Mouse (Mus musculus): ENCODE data around the gene Cracr2b. TPM values are rescaled to one million over a fixed set of nuclear protein-coding genes. Genes with fewer than 3 reads are reported as not detected.

Gene Cracr2b
- 12.7 and 15.8 TPM in 2 replicates for polyA plus RNA-seq (2015; fragmentation: Nextera tagmentation; extraction: Ambion mirVana)

DNA sequence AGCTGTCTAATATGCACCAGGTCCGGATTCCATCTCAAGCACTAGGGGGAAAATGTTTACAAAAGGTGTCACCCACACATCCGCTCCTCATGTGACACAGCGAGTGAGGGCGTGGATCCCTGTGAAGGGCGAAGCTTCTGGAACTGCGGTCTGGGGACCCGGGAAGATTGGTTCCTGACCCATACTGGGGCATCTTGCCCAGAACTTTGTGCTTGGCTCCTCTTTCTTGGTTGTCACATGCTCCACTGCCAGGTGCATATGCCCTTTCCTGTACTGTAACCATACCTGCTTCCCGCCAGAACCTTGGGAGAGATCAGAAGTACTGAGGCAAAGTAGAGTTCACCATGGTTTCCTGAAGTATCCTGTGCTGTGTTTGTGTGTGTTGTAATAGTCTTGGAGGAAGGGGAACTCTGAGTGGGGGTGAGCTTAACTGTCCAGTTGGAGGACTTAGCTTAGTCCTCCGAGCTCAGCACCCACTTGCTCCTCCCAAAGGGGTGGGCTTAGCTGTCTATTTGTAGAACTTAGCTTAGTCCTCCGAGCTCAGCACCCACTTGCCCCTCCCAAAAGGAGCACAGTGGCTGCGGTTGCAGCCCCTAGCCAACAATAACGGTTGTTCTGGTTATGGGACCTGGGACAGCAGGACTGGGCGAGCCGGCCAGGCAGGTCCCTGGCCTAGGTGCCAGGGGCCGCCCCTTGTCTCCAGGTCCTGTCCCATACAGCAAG is at the start of gene Cracr2b:
TSS of gene Cracr2b (plus strand) at position 704 of the 723 bp plus-strand sequence.

DNA sequence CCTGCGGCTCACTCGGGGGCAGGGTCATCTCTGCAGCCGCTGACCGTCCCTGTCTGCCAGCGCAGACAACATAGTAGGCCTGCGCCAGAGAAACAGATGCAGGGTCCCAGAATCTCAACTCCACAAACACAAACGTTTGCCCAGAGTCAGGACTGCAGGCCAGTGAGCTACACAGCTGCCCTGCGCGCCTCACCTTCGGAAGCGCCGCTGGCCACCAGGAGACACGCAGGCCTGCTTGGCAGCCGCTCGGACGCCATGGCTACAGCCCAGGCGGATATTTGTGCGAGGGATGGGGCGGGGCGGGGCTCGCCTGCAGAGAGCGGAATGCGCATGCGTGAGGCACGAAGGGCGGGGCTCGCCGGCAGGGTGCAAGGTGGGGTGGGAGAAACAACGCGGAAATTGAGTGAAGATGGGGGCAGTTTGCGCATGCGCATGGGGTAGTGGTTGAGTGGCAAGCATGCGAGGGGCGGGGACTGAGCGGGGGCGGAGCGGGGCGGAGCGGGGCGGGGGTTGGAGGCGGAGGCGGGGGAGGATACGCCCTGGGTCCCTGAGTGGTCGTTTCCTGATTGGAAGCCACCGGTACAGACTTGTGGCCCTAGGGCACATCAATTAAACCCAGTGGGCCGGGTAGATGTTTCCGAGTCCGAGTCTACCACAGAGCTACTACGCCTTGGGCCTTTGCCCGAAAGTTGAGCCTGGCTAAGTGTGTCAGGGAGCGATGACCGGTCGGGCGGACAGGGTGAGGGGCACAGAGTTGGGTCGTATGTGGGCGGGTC is 46.9 kb upstream of the Cracr2b start, which contains the start of gene Gatd1:
TSS of gene Gatd1 (minus strand) at position 328 of the 776 bp plus-strand sequence.

DNA sequence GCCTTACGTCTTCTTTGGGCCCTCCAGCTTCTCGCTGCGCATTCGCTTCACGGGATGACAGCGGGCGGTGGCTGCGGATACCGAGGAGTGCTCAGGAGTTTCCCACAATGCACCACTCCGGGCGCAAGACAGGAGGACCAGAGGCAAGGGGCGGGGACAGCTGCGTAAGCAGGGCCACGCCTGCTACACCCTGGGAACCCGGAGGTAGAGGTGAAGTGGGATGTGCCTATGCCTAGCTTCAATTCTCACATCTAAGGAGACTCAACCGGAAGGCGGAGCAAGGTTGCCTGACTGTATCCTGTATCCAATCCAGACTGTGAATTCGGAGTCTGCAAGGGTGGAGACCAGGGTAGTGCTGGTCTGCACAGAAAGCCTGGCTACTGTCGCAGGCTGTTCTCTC is 31.6 kb upstream of the Cracr2b start, which contains the start of gene Cend1:
TSS of gene Cend1 (minus strand) at position 182 of the 400 bp plus-strand sequence.

DNA sequence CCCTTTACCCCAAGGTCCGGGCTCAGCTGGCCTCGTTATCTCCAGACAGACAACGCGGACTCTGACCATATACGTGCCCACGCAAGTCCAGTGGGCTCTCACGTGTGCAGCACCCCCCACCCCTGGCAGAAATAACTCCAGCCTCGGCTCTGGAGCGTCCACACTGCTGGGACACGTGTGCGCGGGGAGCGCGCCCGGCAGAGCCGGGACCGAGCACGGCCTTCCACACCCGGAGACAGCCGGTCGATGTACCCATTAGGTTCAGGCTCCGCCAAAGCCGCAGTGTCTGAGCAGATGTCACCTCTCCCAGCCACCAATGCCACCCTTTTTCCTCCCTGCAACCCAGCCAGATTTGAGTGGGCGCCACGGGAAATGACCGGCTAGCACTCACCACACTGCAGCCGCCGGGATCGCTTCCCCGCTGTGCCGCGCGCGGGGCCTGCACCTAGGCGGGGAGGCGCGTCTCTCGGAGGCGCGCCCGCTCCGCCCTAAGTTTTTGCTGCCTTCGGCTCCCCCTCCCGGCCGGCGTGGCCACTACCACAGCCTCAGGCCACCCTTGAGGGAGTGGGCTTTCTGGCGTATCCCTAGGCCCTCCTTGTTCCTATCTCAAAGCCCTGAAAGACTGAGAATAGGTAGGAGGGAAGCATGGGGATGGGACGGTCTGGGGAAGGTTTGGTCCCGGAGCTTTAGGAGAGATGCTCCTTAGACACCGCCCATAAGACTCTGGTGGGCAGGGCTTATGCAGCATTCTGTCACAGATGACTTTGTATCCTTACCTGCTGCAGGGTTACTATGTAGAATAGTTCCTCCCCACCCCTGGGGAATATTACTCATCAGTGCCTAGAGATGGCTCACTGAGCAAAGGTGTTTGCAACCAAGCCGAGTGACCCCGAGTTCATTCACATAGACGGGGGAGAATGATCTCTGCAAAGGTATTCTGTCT is 23.4 kb upstream of the Cracr2b start, which contains the start of gene Slc25a22:
TSS of gene Slc25a22 (minus strand) at position 715 of the 943 bp plus-strand sequence.

DNA sequence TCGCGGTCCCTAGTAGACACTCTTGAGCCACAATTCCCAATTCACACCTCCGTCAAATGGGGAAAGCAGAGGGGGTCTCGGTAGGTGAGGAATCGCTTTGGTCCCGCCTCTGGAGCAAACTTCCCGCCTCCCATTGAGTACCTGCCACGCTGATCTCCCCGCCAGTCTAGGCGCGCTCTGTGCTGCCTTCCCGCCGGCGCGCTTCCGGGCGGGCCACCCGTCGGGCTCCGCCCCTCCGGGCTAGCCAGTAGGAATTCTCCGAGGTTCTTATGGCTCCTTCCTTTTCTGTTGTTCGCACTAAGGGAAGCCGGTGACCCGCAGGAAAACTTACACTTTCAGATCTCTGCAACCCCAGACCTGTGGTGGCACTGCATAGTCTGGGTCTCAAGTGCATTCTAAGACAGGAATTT is 17.1 kb upstream of the Cracr2b start, which contains the start of gene Pidd1:
TSS of gene Pidd1 (minus strand) at position 198 of the 410 bp plus-strand sequence.

DNA sequence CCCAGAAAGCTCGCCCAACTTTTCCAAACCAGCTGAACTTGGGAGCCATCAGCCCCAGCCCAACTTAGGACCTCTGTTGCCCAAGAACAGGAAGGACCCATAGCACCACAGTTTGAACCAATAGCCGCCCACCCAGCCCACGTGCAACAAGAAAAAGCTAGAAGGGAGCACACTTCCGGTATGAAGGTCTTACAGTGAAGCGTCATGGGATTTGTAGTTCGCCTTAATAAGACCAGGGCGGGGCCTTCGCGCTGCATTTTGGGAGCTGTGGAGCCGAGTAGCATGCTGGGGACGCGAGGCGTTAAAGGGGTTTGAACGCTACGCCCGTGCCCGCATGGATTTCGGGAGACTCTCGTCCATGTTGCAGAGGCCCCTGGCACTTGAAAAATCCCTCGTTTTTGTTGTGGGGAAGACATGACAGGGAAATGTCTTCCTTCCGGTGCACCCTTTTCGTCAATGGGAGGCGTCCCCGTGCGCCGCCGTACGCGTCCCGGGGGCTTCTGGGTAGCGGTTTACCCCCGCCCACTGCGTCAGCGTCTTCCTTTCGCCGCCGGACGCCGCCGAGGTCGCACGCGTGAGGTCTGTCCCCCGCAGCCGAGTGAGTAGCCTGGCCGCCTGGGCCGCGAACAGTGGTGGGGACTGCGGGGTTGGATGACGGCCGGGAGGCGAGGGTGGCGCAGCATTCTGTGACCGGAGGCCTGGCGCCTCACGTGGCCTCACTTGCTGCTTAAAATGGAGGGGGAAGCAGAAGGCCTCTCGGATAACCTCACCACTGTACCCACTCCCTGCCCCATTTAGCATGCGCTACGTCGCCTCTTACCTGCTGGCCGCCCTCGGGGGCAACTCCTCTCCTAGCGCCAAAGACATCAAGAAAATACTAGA is 13.5 kb upstream of the Cracr2b start, which contains the start of gene Rplp2:
TSS of gene Rplp2 (plus strand) at position 261 of the 882 bp plus-strand sequence.

GRCm38 (mm10) chr7:141454967-141455551 is 5.8 kb upstream of the Cracr2b start, which contains the start of gene Pnpla2:
Gene Pnpla2, plus strand, starts transcription at chr7:141455198.

DNA sequence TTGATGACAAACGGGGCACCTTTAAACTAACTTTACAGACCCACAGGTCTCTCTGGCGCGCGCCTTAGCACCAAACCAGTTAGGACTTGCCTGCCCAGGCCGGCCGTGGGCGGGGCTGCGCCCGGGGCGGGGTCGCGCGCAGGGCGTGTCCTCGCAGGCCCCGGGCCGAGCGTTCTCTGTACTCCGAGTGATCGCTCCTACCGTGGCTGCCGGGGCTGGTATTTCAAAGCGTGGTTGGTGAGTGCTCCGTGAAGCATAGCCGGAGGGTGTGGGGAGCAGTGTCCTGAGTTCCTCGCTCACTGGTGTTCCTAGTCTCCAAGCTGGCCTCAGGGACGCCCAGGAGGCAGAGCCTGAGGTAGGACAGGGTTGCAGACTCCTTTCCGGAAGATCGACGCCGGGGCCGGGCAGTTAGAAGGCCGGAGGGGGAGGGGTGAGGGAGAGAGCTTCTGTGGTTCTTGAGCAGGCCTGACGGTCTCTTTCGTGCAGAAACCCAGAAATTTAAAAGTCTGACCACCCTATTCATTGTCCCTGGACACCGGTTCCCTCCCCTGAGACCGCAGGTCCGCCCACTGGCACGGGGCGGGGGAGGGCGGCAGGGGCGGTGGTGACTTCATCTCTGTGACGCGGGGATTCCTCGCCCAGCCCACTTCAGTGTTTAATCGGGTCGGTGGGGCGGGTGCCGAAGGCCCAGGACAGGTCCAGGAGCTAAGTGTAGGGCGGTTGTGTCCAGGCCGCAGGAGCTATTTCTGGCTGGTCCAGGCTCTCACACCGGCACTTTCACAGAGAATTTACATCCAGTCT is 6.5 kb downstream of the Cracr2b start, which contains the start of gene Cd151:
TSS of gene Cd151 (plus strand) at position 163 of the 801 bp plus-strand sequence.

GRCm38 (mm10) chr7:141475011-141475804 is 14.3 kb downstream of the Cracr2b start, which contains the start of the genes Polr2l and Tspan4:
Gene Polr2l, minus strand, starts transcription at chr7:141475132.
Gene Tspan4, plus strand, starts transcription at chr7:141475240.

Other genes starting within 250 kb of the Cracr2b start
- 0.22 and 0.33 TPM in 2 replicates for gene Lmntd2, start 247.0 kb upstream of the Cracr2b start, polyA plus RNA-seq (2015; fragmentation: Nextera tagmentation; extraction: Ambion mirVana)
- 9.9 and 12.2 TPM in 2 replicates for gene Rassf7, start 245.2 kb upstream of the Cracr2b start, polyA plus RNA-seq (2015; fragmentation: Nextera tagmentation; extraction: Ambion mirVana)
- gene Phrf1, start 232.3 kb upstream of the Cracr2b start, polyA plus RNA-seq (2015; fragmentation: Nextera tagmentation; extraction: Ambion mirVana) = 32.7 and 37.2 TPM in 2 replicates
- gene Irf7, start 194.6 kb upstream of the Cracr2b start, polyA plus RNA-seq (2015; fragmentation: Nextera tagmentation; extraction: Ambion mirVana) = 32.5 and 46.0 TPM in 2 replicates
- 0.07 and 0.11 TPM in 2 replicates for gene Cdhr5, start 184.3 kb upstream of the Cracr2b start, polyA plus RNA-seq (2015; fragmentation: Nextera tagmentation; extraction: Ambion mirVana)
- gene Sct, start 182.0 kb upstream of the Cracr2b start, polyA plus RNA-seq (2015; fragmentation: Nextera tagmentation; extraction: Ambion mirVana) = 10.2 and 15.9 TPM in 2 replicates
- 0.10 and 0.55 TPM in 2 replicates for gene Drd4, start 169.1 kb upstream of the Cracr2b start, polyA plus RNA-seq (2015; fragmentation: Nextera tagmentation; extraction: Ambion mirVana)
- gene Deaf1, start 133.4 kb upstream of the Cracr2b start, polyA plus RNA-seq (2015; fragmentation: Nextera tagmentation; extraction: Ambion mirVana) = 26.7 and 31.4 TPM in 2 replicates
- gene Tmem80, start 133.4 kb upstream of the Cracr2b start, polyA plus RNA-seq (2015; fragmentation: Nextera tagmentation; extraction: Ambion mirVana) = 25.3 and 26.4 TPM in 2 replicates
- 1.6 and 2.0 TPM in 2 replicates for gene Eps8l2, start 122.2 kb upstream of the Cracr2b start, polyA plus RNA-seq (2015; fragmentation: Nextera tagmentation; extraction: Ambion mirVana)
- gene Taldo1, start 68.9 kb upstream of the Cracr2b start, polyA plus RNA-seq (2015; fragmentation: Nextera tagmentation; extraction: Ambion mirVana) = 532 and 557 TPM in 2 replicates
- gene Gatd1, start 47.0 kb upstream of the Cracr2b start, polyA plus RNA-seq (2015; fragmentation: Nextera tagmentation; extraction: Ambion mirVana) = 27.9 and 38.0 TPM in 2 replicates
- 0.17 TPM in 1 of 2 replicates, not detected in the other for gene Cend1, start 31.6 kb upstream of the Cracr2b start, polyA plus RNA-seq (2015; fragmentation: Nextera tagmentation; extraction: Ambion mirVana)
- 9.6 and 12.0 TPM in 2 replicates for gene Slc25a22, start 23.2 kb upstream of the Cracr2b start, polyA plus RNA-seq (2015; fragmentation: Nextera tagmentation; extraction: Ambion mirVana)
- 11.9 and 14.1 TPM in 2 replicates for gene Pidd1, start 17.1 kb upstream of the Cracr2b start, polyA plus RNA-seq (2015; fragmentation: Nextera tagmentation; extraction: Ambion mirVana)
- 1,725 and 1,765 TPM in 2 replicates for gene Rplp2, start 13.7 kb upstream of the Cracr2b start, polyA plus RNA-seq (2015; fragmentation: Nextera tagmentation; extraction: Ambion mirVana)
- 23.6 and 27.5 TPM in 2 replicates for gene Pnpla2, start 5.9 kb upstream of the Cracr2b start, polyA plus RNA-seq (2015; fragmentation: Nextera tagmentation; extraction: Ambion mirVana)
- gene Cd151, start 6.3 kb downstream of the Cracr2b start, polyA plus RNA-seq (2015; fragmentation: Nextera tagmentation; extraction: Ambion mirVana) = 9.2 and 10.5 TPM in 2 replicates
- 56.8 and 65.1 TPM in 2 replicates for gene Polr2l, start 14.0 kb downstream of the Cracr2b start, polyA plus RNA-seq (2015; fragmentation: Nextera tagmentation; extraction: Ambion mirVana)
- gene Tspan4, start 14.1 kb downstream of the Cracr2b start, polyA plus RNA-seq (2015; fragmentation: Nextera tagmentation; extraction: Ambion mirVana) = 65.7 and 84.5 TPM in 2 replicates
- gene Chid1, start 78.8 kb downstream of the Cracr2b start, polyA plus RNA-seq (2015; fragmentation: Nextera tagmentation; extraction: Ambion mirVana) = 14.0 and 14.6 TPM in 2 replicates
- gene Ap2a2, start 101.1 kb downstream of the Cracr2b start, polyA plus RNA-seq (2015; fragmentation: Nextera tagmentation; extraction: Ambion mirVana) = 49.8 and 51.2 TPM in 2 replicates
- gene Muc6, start 194.2 kb downstream of the Cracr2b start, polyA plus RNA-seq (2015; fragmentation: Nextera tagmentation; extraction: Ambion mirVana) = 6.2 and 7.0 TPM in 2 replicates
- gene Muc2, start 229.2 kb downstream of the Cracr2b start, polyA plus RNA-seq (2015; fragmentation: Nextera tagmentation; extraction: Ambion mirVana) = 0.23 and 0.30 TPM in 2 replicates